Comparison of ENCODE assay signal across 11 mouse cellular contexts in genomic region chr1:169555621-169556020, GRCm38 (mm10).
"Had no signal": no experiment of that assay in that cellular context is flagged by ENCODE, and none has a peak within 500 bp of the region (broad histone marks: within the 10 kb centered on the region; RNA-seq: fewer than 3 reads in every experiment).

No protein-coding gene starts in this region.

- H3K4me1 ChIP-seq: kidney, embryonic 15.5 days; limb, embryonic 10.5 days; liver, embryonic 13.5 days; midbrain, embryonic 13.5 days; stomach, embryonic 15.5 days had no signal

- H3K4me3 ChIP-seq: kidney, embryonic 15.5 days; left cerebral cortex, adult 2 months; limb, embryonic 10.5 days; liver, embryonic 13.5 days; midbrain, embryonic 13.5 days; stomach, embryonic 15.5 days had no signal

- H3K4me2 ChIP-seq: kidney, embryonic 15.5 days; liver, embryonic 13.5 days; midbrain, embryonic 13.5 days; stomach, embryonic 15.5 days had no signal

- H3K27me3 ChIP-seq: kidney, embryonic 15.5 days; liver, embryonic 13.5 days; midbrain, embryonic 13.5 days; stomach, embryonic 15.5 days had no signal

- H3K9ac ChIP-seq: kidney, embryonic 15.5 days; liver, embryonic 13.5 days; liver, postnatal 0 days; midbrain, embryonic 13.5 days; stomach, embryonic 15.5 days had no signal

- H3K27ac ChIP-seq: kidney, embryonic 15.5 days; left cerebral cortex, adult 2 months; limb, embryonic 10.5 days; liver, embryonic 13.5 days; midbrain, embryonic 13.5 days; stomach, embryonic 15.5 days had no signal

- DNase-seq: kidney, postnatal 14 days; liver, embryonic 13.5 days; liver, postnatal 0 days; right cerebral cortex, postnatal 14 days; thymus, adult 2 months; thymus, postnatal 25 days had no signal

- H3K36me3 ChIP-seq: kidney, embryonic 15.5 days; limb, embryonic 10.5 days; liver, embryonic 13.5 days; midbrain, embryonic 13.5 days; stomach, embryonic 15.5 days had no signal

- H3K9me3 ChIP-seq: kidney, embryonic 15.5 days; limb, embryonic 10.5 days; liver, embryonic 13.5 days; midbrain, embryonic 13.5 days; stomach, embryonic 15.5 days had no signal
